Mouse (Mus musculus) ES-Bruce4 (cell line): Measurements from ENCODE around the gene Apoa2.

Source experiments
- CTCF ChIP-seq: IDR thresholded peaks from one replicate; pipeline ENCODE4 v1.8.1; 2011; ENCODE audit warnings: low read depth, low read length
- EP300 ChIP-seq: IDR thresholded peaks from 2 replicates; pipeline ENCODE4 v1.6.1; 2011; ENCODE audit warnings: low read depth, low read length; ENCODE audit not compliant: insufficient read depth

DNA sequence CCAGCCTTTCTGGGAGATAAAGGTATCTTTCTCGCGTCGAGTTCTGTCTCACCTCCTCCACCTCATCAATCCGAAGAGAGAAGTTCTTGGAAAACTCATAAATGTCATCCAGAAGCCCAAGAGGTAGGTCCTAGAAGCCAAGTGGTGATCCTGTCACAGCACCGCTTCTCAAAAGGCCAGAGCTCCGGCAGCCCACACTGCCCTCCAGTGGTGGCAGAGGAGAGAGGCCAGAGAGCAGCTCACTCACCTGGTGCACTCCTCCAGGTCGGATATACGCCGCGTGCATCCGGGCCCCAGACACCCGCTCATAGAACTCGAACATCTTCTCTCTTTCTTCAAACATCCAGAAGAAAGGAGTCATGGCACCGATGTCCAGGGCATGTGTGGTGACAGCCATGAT, 13.6 kb downstream of the Apoa2 start:
- TF ChIP-seq EP300 (no peak), CTCF (peak; percentile 97)
